Mouse (Mus musculus) ES-E14 (cell line): ENCODE data around the gene Thrap3.

Experiments
- HCFC1 ChIP-seq: IDR thresholded peaks from 2 replicates; pipeline ENCODE4 v1.6.1; 2012; ENCODE audit warnings: low read length, inconsistent platforms, borderline replicate concordance; ENCODE audit not compliant: insufficient read depth
- MAFK ChIP-seq: IDR thresholded peaks from 2 replicates; pipeline ENCODE4 v1.6.1; 2014; ENCODE audit warnings: mild to moderate bottlenecking, low read depth, low read length, inconsistent platforms; ENCODE audit not compliant: insufficient read depth
- ZC3H11A ChIP-seq: IDR thresholded peaks from 2 replicates; pipeline ENCODE4 v1.6.1; 2012; ENCODE audit warnings: low read depth, mild to moderate bottlenecking, inconsistent platforms, low read length, borderline replicate concordance
- ZNF384 ChIP-seq: IDR thresholded peaks from 2 replicates; pipeline ENCODE4 v1.6.1; 2012; ENCODE audit warnings: low read depth, low read length, inconsistent platforms

DNA sequence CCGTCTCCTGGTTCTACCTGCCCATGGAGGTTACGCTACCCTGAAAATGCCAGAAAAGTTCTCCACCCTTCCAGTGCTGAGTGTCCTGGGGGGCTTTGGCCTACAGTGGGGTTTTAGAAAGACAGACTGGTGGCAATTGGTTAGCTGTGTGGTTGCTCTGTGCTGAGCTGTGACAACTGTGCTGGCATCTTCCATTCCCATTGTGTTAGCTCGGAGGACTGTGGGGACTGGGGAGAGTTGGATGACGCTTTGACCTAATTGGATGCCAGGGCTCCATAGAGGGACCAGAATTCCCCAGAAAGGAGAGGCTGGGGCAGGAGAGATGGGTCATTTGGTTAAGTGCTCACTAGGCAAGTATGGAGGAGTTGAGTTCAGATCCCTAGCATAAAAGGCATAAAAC is 68.3 kb downstream of the Thrap3 start:
- TF ChIP-seq MAFK (no peak), ZC3H11A (no peak), HCFC1 (no peak), ZNF384 (no peak)
